Mouse (Mus musculus) testis, adult 2 months (tissue): ENCODE measurements around the gene Gm49373.

Source experiments
- CTCF ChIP-seq: fragments of 200-500 bp; IDR thresholded peaks from 2 replicates; pipeline ENCODE4 v1.5.1; 2012; ENCODE audit warnings: low read depth, mild to moderate bottlenecking, inconsistent platforms, low read length, moderate library complexity; ENCODE audit not compliant: control insufficient read depth, insufficient read depth, insufficient replicate concordance
- POLR2A ChIP-seq: fragments of 200-500 bp; IDR thresholded peaks from 2 replicates; pipeline ENCODE4 v1.6.1; 2012; ENCODE audit warnings: low read depth, mild to moderate bottlenecking, inconsistent platforms, low read length, moderate library complexity; ENCODE audit not compliant: control insufficient read depth

- TF ChIP-seq CTCF (no peak), POLR2A (peak; percentile 91)
These were observed 18.9 kb upstream of the Gm49373 start, which contains the start of the genes Gm38431 and Raver1 for GRCm38 (mm10) chr9:21091707-21092320.
